Mouse (Mus musculus): ENCODE measurements around the gene Kcnc1. TPM values are rescaled to one million over a fixed set of nuclear protein-coding genes. Genes with fewer than 3 reads are reported as not detected.

The Kcnc1 gene
- polyA plus RNA-seq, 1 experiment from 2014 or later = 9.7 TPM

GRCm38 (mm10) chr7:46396928-46397731 is 833 bp downstream of the Kcnc1 start:
- Histone ChIP-seq H3K4me3 (peak overlapping the region; percentile 68), H3K36me3 (no peaks in the 10 kb centered on the region), H3K27ac (peak overlapping the region; percentile 42; the same call in 1 of the 2 replicates), H3K27me3 (replicated peaks) (peaks cover 67% of the 10 kb centered on the region), H3K4me2 (replicated peaks) (peak overlapping the region; percentile 77), H3K9me3 (no peaks in the 10 kb centered on the region), H3K9ac (peak overlapping the region; percentile 84), H3K4me1 (peaks cover 44% of the 10 kb centered on the region)
- WGBS = under 1% methylated on average over 64 of the region's 64 CpGs
- peak; percentile 66 for ATAC-seq (ENCODE audit: low FRiP score, low read depth)

GRCm38 (mm10) chr7:46397732-46398333 is 1.5 kb downstream of the Kcnc1 start:
- ATAC-seq (ENCODE audit: low FRiP score, low read depth) = peak; percentile 1; the same call in 1 of the 2 replicates
- Histone ChIP-seq H3K9ac (peak overlapping the region; percentile 84), H3K27ac (no peak overlapping the region), H3K4me1 (peaks cover 44% of the 10 kb centered on the region), H3K9me3 (no peaks in the 10 kb centered on the region), H3K36me3 (no peaks in the 10 kb centered on the region), H3K27me3 (replicated peaks) (peaks cover 67% of the 10 kb centered on the region), H3K4me2 (replicated peaks) (peak overlapping the region; percentile 77), H3K4me3 (peak overlapping the region; percentile 68)
- WGBS = 15% methylated on average over 70 of the region's 70 CpGs

GRCm38 (mm10) chr7:46398612-46399011 is 2.3 kb downstream of the Kcnc1 start:
- Histone ChIP-seq H3K4me1 (peaks cover 44% of the 10 kb centered on the region), H3K9ac (0 out of 2 replicates have a peak overlapping the region, but pooled peaks have one; percentile 17), H3K27ac (no peak overlapping the region), H3K4me3 (peak overlapping the region; percentile 68; the same call in 1 of the 2 replicates), H3K27me3 (replicated peaks) (peaks cover 65% of the 10 kb centered on the region), H3K4me2 (replicated peaks) (peak overlapping the region; percentile 77), H3K9me3 (no peaks in the 10 kb centered on the region), H3K36me3 (no peaks in the 10 kb centered on the region)
- no peak for ATAC-seq (ENCODE audit: low FRiP score, low read depth)
- WGBS = 73% methylated on average over 4 of the region's 4 CpGs

- Histone ChIP-seq H3K4me3 (0 out of 2 replicates have a peak overlapping the region, but pooled peaks have one; percentile 0), H3K27me3 (replicated peaks) (peaks cover 55% of the 10 kb centered on the region), H3K27ac (no peak overlapping the region), H3K9ac (no peak overlapping the region), H3K9me3 (no peaks in the 10 kb centered on the region), H3K4me2 (replicated peaks) (peak overlapping the region; percentile 77), H3K36me3 (no peaks in the 10 kb centered on the region), H3K4me1 (peaks cover 44% of the 10 kb centered on the region)
- ATAC-seq (ENCODE audit: low FRiP score, low read depth) = no peak
- 100% methylated on average over 1 of the region's 1 CpGs for WGBS
These were observed 3.4 kb downstream of the Kcnc1 start for GRCm38 (mm10) chr7:46399676-46400075.

GRCm38 (mm10) chr7:46400346-46400745 is 4.0 kb downstream of the Kcnc1 start:
- ATAC-seq (ENCODE audit: low FRiP score, low read depth) = no peak

GRCm38 (mm10) chr7:46401371-46402180 is 5.3 kb downstream of the Kcnc1 start:
- H3K4me2 ChIP-seq (replicated peaks) = peak overlapping the region; percentile 77; the same call in 1 of the 2 replicates

More at GRCm38 (mm10) chr7:46400346-46400745, 4.0 kb downstream of the Kcnc1 start:
- H3K36me3 ChIP-seq = no peaks in the 10 kb centered on the region
- no peaks in the 10 kb centered on the region for H3K9me3 ChIP-seq
- 44% methylated on average over 8 of the region's 8 CpGs for WGBS
- H3K4me2 ChIP-seq (replicated peaks) = peak overlapping the region; percentile 77
- H3K9ac ChIP-seq = no peak overlapping the region
- H3K27ac ChIP-seq = no peak overlapping the region
- H3K4me1 ChIP-seq = peaks cover 44% of the 10 kb centered on the region
- H3K4me3 ChIP-seq = 0 out of 2 replicates have a peak overlapping the region, but pooled peaks have one; percentile 0
- peaks cover 48% of the 10 kb centered on the region for H3K27me3 ChIP-seq (replicated peaks)

GRCm38 (mm10) chr7:46403616-46404485 is 7.6 kb downstream of the Kcnc1 start:
- no peaks in the 10 kb centered on the region for H3K36me3 ChIP-seq
- H3K27me3 ChIP-seq (replicated peaks) = peaks cover 16% of the 10 kb centered on the region
- no peak overlapping the region for H3K4me2 ChIP-seq (replicated peaks)
- no peak overlapping the region for H3K4me3 ChIP-seq
- H3K27ac ChIP-seq = no peak overlapping the region
- H3K9ac ChIP-seq = no peak overlapping the region
- H3K4me1 ChIP-seq = peaks cover 13% of the 10 kb centered on the region
- ATAC-seq (ENCODE audit: low FRiP score, low read depth) = no peak
- no peaks in the 10 kb centered on the region for H3K9me3 ChIP-seq
- WGBS = 83% methylated on average over 15 of the region's 15 CpGs

More at GRCm38 (mm10) chr7:46401371-46402180, 5.3 kb downstream of the Kcnc1 start:
- H3K4me1 ChIP-seq = peaks cover 34% of the 10 kb centered on the region
- ATAC-seq (ENCODE audit: low FRiP score, low read depth) = no peak
- 77% methylated on average over 3 of the region's 3 CpGs for WGBS
- peaks cover 38% of the 10 kb centered on the region for H3K27me3 ChIP-seq (replicated peaks)
- H3K9ac ChIP-seq = no peak overlapping the region
- H3K9me3 ChIP-seq = no peaks in the 10 kb centered on the region
- H3K36me3 ChIP-seq = no peaks in the 10 kb centered on the region
- no peak overlapping the region for H3K4me3 ChIP-seq
- no peak overlapping the region for H3K27ac ChIP-seq

GRCm38 (mm10) chr7:46404756-46405155 is 8.5 kb downstream of the Kcnc1 start:
- no peak overlapping the region for H3K9ac ChIP-seq
- no peak for ATAC-seq (ENCODE audit: low FRiP score, low read depth)
- H3K27me3 ChIP-seq (replicated peaks) = peaks cover 7% of the 10 kb centered on the region; the same call in 1 of the 2 replicates
- H3K4me3 ChIP-seq = no peak overlapping the region
- no peaks in the 10 kb centered on the region for H3K9me3 ChIP-seq
- H3K4me1 ChIP-seq = peaks cover 8% of the 10 kb centered on the region
- H3K36me3 ChIP-seq = no peaks in the 10 kb centered on the region
- H3K27ac ChIP-seq = no peak overlapping the region
- no peak overlapping the region for H3K4me2 ChIP-seq (replicated peaks)
- WGBS = 82% methylated on average over 7 of the region's 7 CpGs

GRCm38 (mm10) chr7:46408606-46409005 is 12.3 kb downstream of the Kcnc1 start:
- peaks cover 3% of the 10 kb centered on the region; the same call in 1 of the 2 replicates for H3K27me3 ChIP-seq (replicated peaks)
- no peak overlapping the region for H3K9ac ChIP-seq
- no peak overlapping the region for H3K4me2 ChIP-seq (replicated peaks)
- ATAC-seq (ENCODE audit: low FRiP score, low read depth) = no peak
- H3K27ac ChIP-seq = no peak overlapping the region
- 89% methylated on average over 9 of the region's 9 CpGs for WGBS
- no peaks in the 10 kb centered on the region for H3K9me3 ChIP-seq
- H3K4me3 ChIP-seq = no peak overlapping the region
- no peaks in the 10 kb centered on the region for H3K36me3 ChIP-seq
- no peaks in the 10 kb centered on the region for H3K4me1 ChIP-seq

- ATAC-seq (ENCODE audit: low FRiP score, low read depth) = no peak
- Histone ChIP-seq H3K4me1 (no peaks in the 10 kb centered on the region), H3K9ac (no peak overlapping the region), H3K36me3 (no peaks in the 10 kb centered on the region), H3K27ac (no peak overlapping the region), H3K4me2 (replicated peaks) (no peak overlapping the region), H3K4me3 (no peak overlapping the region), H3K27me3 (replicated peaks) (peaks cover 3% of the 10 kb centered on the region; the same call in 1 of the 2 replicates), H3K9me3 (no peaks in the 10 kb centered on the region)
- 47% methylated on average over 12 of the region's 12 CpGs for WGBS
These were observed 13.0 kb downstream of the Kcnc1 start for GRCm38 (mm10) chr7:46409204-46409789.

GRCm38 (mm10) chr7:46410727-46411126 is 14.4 kb downstream of the Kcnc1 start:
- Histone ChIP-seq H3K27ac (no peak overlapping the region), H3K36me3 (no peaks in the 10 kb centered on the region), H3K9ac (no peak overlapping the region), H3K4me2 (replicated peaks) (no peak overlapping the region), H3K27me3 (replicated peaks) (no peaks in the 10 kb centered on the region; the same call in 1 of the 2 replicates), H3K4me1 (no peaks in the 10 kb centered on the region), H3K9me3 (no peaks in the 10 kb centered on the region), H3K4me3 (no peak overlapping the region)
- WGBS = 81% methylated on average over 6 of the region's 6 CpGs
- no peak for ATAC-seq (ENCODE audit: low FRiP score, low read depth)
